Mouse (Mus musculus) forebrain, postnatal 0 days (tissue): ENCODE measurements around the gene Hsdl1. TPM values are rescaled to one million over a fixed set of nuclear protein-coding genes. Genes with fewer than 3 reads are reported as not detected.

Experiments
- ATAC-seq: fragments of 200-750 bp; cut with Nextera tagmentation; 2 replicates; pipeline ENCODE4 v1.8.0; 2017; ENCODE audit warnings: mild to moderate bottlenecking, moderate library complexity
- DNase-seq: peaks from one replicate; pipeline ENCODE4 v3.0.0-alpha.2; 2015
- H3K27ac ChIP-seq: fragments of 300-500 bp; sonication (generic); 2 replicates; pipeline ENCODE4 v1.5.1; 2014; ENCODE audit warnings: low read depth, mild to moderate bottlenecking, antibody characterized with exemption, low read length, moderate library complexity, mixed read lengths
- H3K27me3 ChIP-seq: fragments of 300-500 bp; sonication (generic); 2 replicates; pipeline ENCODE4 v1.6.1; 2014; ENCODE audit warnings: mild to moderate bottlenecking, low read length, mixed read lengths; ENCODE audit not compliant: insufficient read depth
- H3K36me3 ChIP-seq: fragments of 300-500 bp; sonication (generic); 2 replicates; pipeline ENCODE4 v1.6.1; 2014; ENCODE audit warnings: mild to moderate bottlenecking, moderate library complexity; ENCODE audit not compliant: insufficient read depth
- H3K4me1 ChIP-seq: fragments of 300-500 bp; sonication (generic); 2 replicates; pipeline ENCODE4 v1.6.1; 2014; ENCODE audit warnings: antibody characterized with exemption; ENCODE audit not compliant: insufficient read depth
- H3K4me2 ChIP-seq: fragments of 300-500 bp; sonication (generic); 2 replicates; pipeline ENCODE4 v1.6.1; 2014; ENCODE audit warnings: low read depth, mild to moderate bottlenecking, moderate library complexity
- H3K4me3 ChIP-seq: fragments of 300-500 bp; sonication (generic); 2 replicates; pipeline ENCODE4 v1.5.1; 2014; ENCODE audit warnings: low read depth, low read length, mixed read lengths
- H3K9ac ChIP-seq: fragments of 300-500 bp; sonication (generic); 2 replicates; pipeline ENCODE4 v1.6.1; 2014; ENCODE audit warnings: mild to moderate bottlenecking
- H3K9me3 ChIP-seq: fragments of 300-500 bp; sonication (generic); 2 replicates; pipeline ENCODE4 v1.6.1; 2016; ENCODE audit warnings: low read length
- CTCF ChIP-seq: sonication (generic); IDR thresholded peaks from 2 replicates; pipeline ENCODE4 v1.5.1; 2016; ENCODE audit warnings: antibody characterized with exemption, control low read depth, low read depth
- WGBS: fragments of 180-500 bp; shearing (Covaris S2); extraction: QIAGEN DNeasy Blood & Tissue Kit; methylation state at CpG from one replicate; pipeline ENCODE4 v1.1.7; 2014; 5-methylcytosine and 5-hydroxymethylcytosine counted together
- polyA plus RNA-seq: library from polyadenylated mRNA; unstranded; fragments of >200 nt; fragmentation: Nextera tagmentation; extraction: Ambion mirVana; gene quantifications from 2 replicates; pipeline ENCODE4 v1.2.1, GENCODE M21; 2015
- total RNA-seq: library from RNA; depleted of rRNA; stranded (reverse); fragments of >200 nt; gene quantifications from 2 replicates; pipeline ENCODE4 v1.2.3, GENCODE M21; 2014

Hsdl1 gene
- total and polyA plus RNA-seq, 2 experiments from 2014 or later, result 158 to 164 TPM

DNA sequence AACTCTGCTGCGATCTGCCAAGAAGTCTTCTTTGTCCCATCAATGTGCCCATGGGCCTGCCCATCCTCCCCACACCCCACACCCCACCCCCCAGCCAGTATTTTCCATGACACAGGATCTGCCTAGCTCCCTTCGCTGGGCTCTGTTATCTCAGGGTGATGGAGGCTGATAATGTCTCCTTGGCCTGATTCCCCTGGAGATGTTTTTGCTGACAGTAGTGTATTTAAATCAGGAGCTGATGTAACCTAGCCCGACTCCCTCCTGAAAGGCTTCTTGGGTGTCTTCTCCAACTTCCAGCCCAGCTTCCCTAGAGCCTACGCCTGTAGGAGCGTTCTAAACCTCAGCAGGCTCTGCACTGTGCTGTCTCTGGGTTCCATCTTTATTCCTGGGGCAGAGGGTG, 43.9 kb upstream of the Hsdl1 start:
- no peaks in the 10 kb centered on the region for H3K9me3 ChIP-seq
- no peak for TF ChIP-seq CTCF
- H3K4me1 ChIP-seq, result no peaks in the 10 kb centered on the region
- H3K36me3 ChIP-seq, result no peaks in the 10 kb centered on the region
- no peak overlapping the region for H3K9ac ChIP-seq
- WGBS, result 65% methylated on average over 5 of the region's 5 CpGs
- H3K4me2 ChIP-seq, result no peak overlapping the region
- ATAC-seq (no peak), DNase-seq (no peak)
- H3K27me3 ChIP-seq, result no peaks in the 10 kb centered on the region
- H3K27ac ChIP-seq, result no peak overlapping the region
- H3K4me3 ChIP-seq, result no peak overlapping the region

DNA sequence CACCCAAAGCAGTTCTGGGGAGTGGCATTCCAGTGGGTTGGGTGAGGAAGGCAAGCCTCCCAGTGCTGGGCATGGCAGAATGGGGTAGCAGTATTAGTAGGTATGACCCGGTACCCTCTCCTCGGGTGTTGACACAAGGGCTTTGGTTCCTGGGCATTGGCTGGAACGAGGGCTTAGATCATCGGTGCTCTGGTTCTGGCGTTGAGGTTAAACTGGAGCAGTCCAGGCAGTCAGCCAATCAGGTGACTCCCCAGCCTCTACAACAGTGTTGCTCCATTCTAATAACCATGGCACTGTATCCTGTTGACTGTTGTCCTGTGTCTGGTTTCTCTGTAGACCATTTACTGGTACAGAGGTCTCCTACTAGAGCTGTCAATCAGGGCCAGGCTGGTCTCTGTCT, 42.6 kb upstream of the Hsdl1 start:
- no peaks in the 10 kb centered on the region for H3K27me3 ChIP-seq
- H3K9me3 ChIP-seq, result no peaks in the 10 kb centered on the region
- no peak overlapping the region for H3K9ac ChIP-seq
- 89% methylated on average over 5 of the region's 5 CpGs for WGBS
- H3K4me2 ChIP-seq, result no peak overlapping the region
- no peak for ATAC-seq
- no peak for TF ChIP-seq CTCF
- no peak overlapping the region for H3K4me3 ChIP-seq
- no peak for DNase-seq
- no peaks in the 10 kb centered on the region for H3K4me1 ChIP-seq
- no peaks in the 10 kb centered on the region for H3K36me3 ChIP-seq
- H3K27ac ChIP-seq, result no peak overlapping the region

GRCm38 (mm10) chr8:119616811-119617210, 41.8 kb upstream of the Hsdl1 start:
- Histone ChIP-seq H3K27ac (no peak overlapping the region), H3K27me3 (no peaks in the 10 kb centered on the region), H3K4me3 (no peak overlapping the region), H3K4me1 (no peaks in the 10 kb centered on the region), H3K9ac (no peak overlapping the region), H3K36me3 (no peaks in the 10 kb centered on the region), H3K4me2 (no peak overlapping the region), H3K9me3 (no peaks in the 10 kb centered on the region)
- no peak for TF ChIP-seq CTCF
- 88% methylated on average over 4 of the region's 4 CpGs for WGBS
- no peak for ATAC-seq
- DNase-seq, result no peak

- Histone ChIP-seq H3K9ac (no peak overlapping the region), H3K9me3 (no peaks in the 10 kb centered on the region), H3K36me3 (no peaks in the 10 kb centered on the region), H3K4me3 (no peak overlapping the region), H3K4me2 (no peak overlapping the region), H3K27ac (no peak overlapping the region), H3K4me1 (no peaks in the 10 kb centered on the region), H3K27me3 (no peaks in the 10 kb centered on the region)
- ATAC-seq (no peak), DNase-seq (no peak)
- WGBS, result 77% methylated on average over 6 of the region's 7 CpGs
- TF ChIP-seq CTCF, result no peak
Observed at GRCm38 (mm10) chr8:119616358-119616757, 41.4 kb upstream of the Hsdl1 start.

DNA sequence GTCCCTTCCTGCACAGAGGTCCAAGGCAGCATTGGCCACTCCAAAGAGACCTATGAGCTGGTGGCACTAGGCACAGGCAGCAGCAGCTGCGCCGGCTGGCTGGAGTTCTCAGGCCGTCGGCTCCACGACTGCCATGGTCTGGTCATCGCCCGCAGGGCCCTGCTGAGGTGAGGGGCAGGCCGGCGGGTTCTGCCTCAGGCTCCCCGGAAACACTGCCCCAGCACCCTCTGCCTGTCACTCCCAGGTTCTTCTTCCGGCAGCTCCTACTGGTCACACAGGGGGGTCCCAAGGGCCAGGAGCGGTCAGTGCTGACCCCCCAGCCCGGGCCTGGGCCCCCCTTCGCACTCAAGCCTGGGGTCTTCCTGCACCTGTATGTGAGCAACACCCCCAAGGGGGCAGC, 40.1 kb upstream of the Hsdl1 start:
- TF ChIP-seq CTCF, result no peak
- Histone ChIP-seq H3K9me3 (no peaks in the 10 kb centered on the region), H3K4me2 (no peak overlapping the region), H3K27me3 (no peaks in the 10 kb centered on the region), H3K36me3 (no peaks in the 10 kb centered on the region), H3K9ac (no peak overlapping the region), H3K4me3 (no peak overlapping the region), H3K4me1 (no peaks in the 10 kb centered on the region), H3K27ac (no peak overlapping the region)
- DNase-seq, result no peak
- WGBS, result 80% methylated on average over 14 of the region's 14 CpGs
- no peak for ATAC-seq

DNA sequence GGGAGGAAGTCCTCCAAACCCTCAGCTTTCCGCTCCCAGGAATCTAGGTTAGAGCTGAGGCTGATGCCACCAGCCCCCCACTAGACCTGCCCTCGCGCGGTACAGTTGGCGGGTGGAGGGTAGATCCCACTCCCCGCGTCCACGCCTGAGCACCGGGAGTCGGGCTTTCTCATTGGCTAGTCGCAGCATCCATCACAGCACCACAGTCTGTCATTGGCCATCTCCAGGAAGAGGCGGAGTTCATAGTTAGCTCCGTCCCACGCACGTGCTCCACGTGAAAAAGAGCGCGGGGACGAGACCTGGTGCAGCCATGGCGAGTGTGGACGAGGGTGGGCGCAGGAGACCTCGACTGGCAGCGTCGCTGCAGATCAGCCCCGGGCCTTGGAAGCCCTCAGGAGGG, 37.5 kb upstream of the Hsdl1 start, which contains the start of gene Adad2:
Gene Adad2, plus strand, starts transcription at position 277 of the 400 bp plus-strand sequence.
- ATAC-seq (no peak), DNase-seq (no peak)
- Histone ChIP-seq H3K4me2 (no peak within 1 kb of the TSS), H3K27me3 (no peaks in the 10 kb centered on the region), H3K27ac (no peak within 1 kb of the TSS), H3K36me3 (no peaks in the 10 kb centered on the region), H3K4me1 (no peaks in the 10 kb centered on the region), H3K9ac (no peak within 1 kb of the TSS), H3K9me3 (no peaks in the 10 kb centered on the region), H3K4me3 (no peak within 1 kb of the TSS)
- WGBS, result 89% methylated on average over 26 of the region's 26 CpGs
- TF ChIP-seq CTCF, result no peak

DNA sequence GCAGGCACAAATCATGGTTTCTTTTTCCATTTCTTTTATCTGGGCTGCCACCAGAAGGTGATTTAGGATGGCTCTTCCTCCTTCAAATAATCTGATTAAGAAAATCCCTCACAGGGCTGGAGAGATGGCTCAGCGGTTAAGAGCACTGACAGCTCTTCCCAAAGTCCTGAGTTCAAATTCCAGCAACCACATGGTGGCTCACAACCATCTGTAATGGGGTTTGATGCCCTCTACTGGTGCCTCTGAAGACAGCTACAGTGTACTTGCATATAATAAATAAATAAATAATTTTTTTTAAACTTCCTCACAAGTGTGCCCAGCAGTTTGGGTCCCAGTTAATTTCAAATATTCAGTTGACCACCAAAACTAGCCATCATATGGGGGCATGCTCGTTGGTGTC, 31.2 kb upstream of the Hsdl1 start:
- Histone ChIP-seq H3K27me3 (no peaks in the 10 kb centered on the region), H3K9ac (no peak overlapping the region), H3K4me1 (peaks cover 6% of the 10 kb centered on the region; the same call in 1 of the 2 replicates), H3K9me3 (no peaks in the 10 kb centered on the region), H3K36me3 (peaks cover 15% of the 10 kb centered on the region), H3K4me3 (no peak overlapping the region), H3K4me2 (no peak overlapping the region), H3K27ac (no peak overlapping the region)
- ATAC-seq (no peak), DNase-seq (no peak)
- TF ChIP-seq CTCF, result peak; percentile 30; the same call in 1 of the 2 replicates
- 84% methylated on average over 2 of the region's 2 CpGs for WGBS
